Mouse (Mus musculus) spleen, adult 2 months (tissue): ENCODE data around the gene Nsf.

ENCODE experiments used
- CTCF ChIP-seq: fragments of 200-500 bp; IDR thresholded peaks from 2 replicates; pipeline ENCODE4 v1.5.1; 2011; ENCODE audit warnings: mild to moderate bottlenecking, inconsistent platforms; ENCODE audit not compliant: insufficient read depth, insufficient read length, insufficient replicate concordance; ENCODE audit errors: extremely low read depth
- POLR2A ChIP-seq: fragments of 200-500 bp; IDR thresholded peaks from 2 replicates; pipeline ENCODE4 v1.6.1; 2011; ENCODE audit warnings: low read depth, low read length, inconsistent platforms

DNA sequence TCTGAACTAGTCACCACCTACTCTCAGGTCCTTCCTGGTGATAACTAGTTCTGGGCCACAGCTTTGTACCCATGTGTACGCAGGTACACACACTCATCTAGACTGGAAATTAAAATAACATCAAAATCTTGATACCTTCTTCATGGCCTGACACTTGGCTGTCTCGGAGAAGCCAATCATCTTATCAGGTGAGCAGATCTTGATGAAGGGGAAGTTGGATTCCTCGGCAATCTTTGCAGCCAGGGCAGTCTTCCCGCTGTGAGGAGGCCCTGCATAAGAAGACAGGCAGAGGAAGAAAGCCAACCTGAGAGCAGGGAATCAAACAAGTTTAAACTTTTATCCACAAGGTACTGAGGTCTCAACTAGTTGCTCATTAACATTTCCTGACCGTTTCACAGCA, 95.1 kb downstream of the Nsf start:
- TF ChIP-seq POLR2A (no peak), CTCF (no peak)
